Mouse (Mus musculus) layer of hippocampus, adult 18-20 months (tissue): Measurements from ENCODE around the gene Taar7d. TPM values are rescaled to one million over a fixed set of nuclear protein-coding genes. Genes with fewer than 3 reads are reported as not detected.

Source experiments
- total RNA-seq, 2 experiments: library from RNA; stranded (reverse); gene quantifications; 2 replicates each; pipeline ENCODE4 v1.2.3; 2021

Taar7d gene
- total RNA-seq, 2 experiments from 2014 or later = not detected

Other genes starting within 250 kb of the Taar7d start
- 100 to 1,000 TPM; 261 to 307 TPM for gene Rps12, start 239.9 kb upstream of the Taar7d start, total RNA-seq
- gene Slc18b1, start 230.2 kb upstream of the Taar7d start, total RNA-seq = 10 to 100 TPM; 26.7 to 28.6 TPM
- under 1 TPM in 1 of 2 experiments, not detected in 1; 0.23 TPM for gene Vnn3, start 175.8 kb upstream of the Taar7d start, total RNA-seq
- under 1 TPM in 1 of 2 experiments, not detected in 1; 0.37 TPM for gene Vnn1, start 132.5 kb upstream of the Taar7d start, total RNA-seq
- gene Taar1, start 106.9 kb upstream of the Taar7d start, total RNA-seq = not detected
- not detected for gene Taar2, start 88.7 kb upstream of the Taar7d start, total RNA-seq
- gene Taar3, start 77.7 kb upstream of the Taar7d start, total RNA-seq = not detected
- not detected for gene Taar4, start 66.7 kb upstream of the Taar7d start, total RNA-seq
- gene Taar5, start 56.5 kb upstream of the Taar7d start, total RNA-seq = not detected
- gene Taar6, start 41.6 kb upstream of the Taar7d start, total RNA-seq = not detected
- gene Taar7a, start 33.7 kb upstream of the Taar7d start, total RNA-seq = not detected
- not detected for gene Taar7b, start 27.3 kb upstream of the Taar7d start, total RNA-seq
- gene Taar7e, start 10.4 kb downstream of the Taar7d start, total RNA-seq = not detected
- not detected for gene Taar7f, start 22.3 kb downstream of the Taar7d start, total RNA-seq
- not detected for gene Taar8a, start 49.3 kb downstream of the Taar7d start, total RNA-seq
- gene Taar8b, start 65.1 kb downstream of the Taar7d start, total RNA-seq = not detected
- gene Taar8c, start 74.7 kb downstream of the Taar7d start, total RNA-seq = not detected
- not detected for gene Taar9, start 82.3 kb downstream of the Taar7d start, total RNA-seq
- 100 to 1,000 TPM; 134 to 140 TPM for gene Stx7, start 122.1 kb downstream of the Taar7d start, total RNA-seq
- gene Moxd1, start 196.3 kb downstream of the Taar7d start, total RNA-seq = 10 to 100 TPM; 10.1 to 11.4 TPM